Mouse (Mus musculus) cerebellum, adult (tissue): ENCODE data around the gene Enpp6.
"Not testable (repeated sequence)": the region's sequence is repeated elsewhere in the genome, so short reads cannot be mapped to it uniquely, and the experiment has no call there.

Experiments used
- ATAC-seq: cut with Nextera tagmentation; 2 replicates; pipeline ENCODE4 v1.9.2; 2017; ENCODE audit warnings: mild to moderate bottlenecking, moderate library complexity, mixed read lengths; ENCODE audit not compliant: insufficient number of reproducible peaks, low FRiP score, low TSS enrichment

The Enpp6 gene

GRCm38 (mm10) chr8:46992579-46992978, 5.9 kb downstream of the Enpp6 start:
- no peak for ATAC-seq

- ATAC-seq = no peak
These were observed 9.4 kb downstream of the Enpp6 start for GRCm38 (mm10) chr8:46995931-46996664.

GRCm38 (mm10) chr8:47005676-47006075, 19.0 kb downstream of the Enpp6 start:
- no peak for ATAC-seq

- ATAC-seq = no peak
These were observed 20.1 kb downstream of the Enpp6 start for GRCm38 (mm10) chr8:47006785-47007184.

GRCm38 (mm10) chr8:47008220-47008773, 21.6 kb downstream of the Enpp6 start:
- no peak for ATAC-seq

- ATAC-seq = peak; percentile 84
These were observed 29.7 kb downstream of the Enpp6 start for GRCm38 (mm10) chr8:47016268-47016946.

- ATAC-seq = no peak
These were observed 34.5 kb downstream of the Enpp6 start for GRCm38 (mm10) chr8:47021135-47021555.

- ATAC-seq = no peak
These were observed 37.9 kb downstream of the Enpp6 start for GRCm38 (mm10) chr8:47024612-47025011.

GRCm38 (mm10) chr8:47026841-47027490, 40.3 kb downstream of the Enpp6 start:
- no peak for ATAC-seq

- ATAC-seq = no peak
These were observed 41.8 kb downstream of the Enpp6 start for GRCm38 (mm10) chr8:47028474-47028873.

GRCm38 (mm10) chr8:47030321-47030720, 43.6 kb downstream of the Enpp6 start:
- ATAC-seq = no peak

GRCm38 (mm10) chr8:47032081-47032480, 45.4 kb downstream of the Enpp6 start:
- ATAC-seq = no peak

GRCm38 (mm10) chr8:47033976-47034375, 47.3 kb downstream of the Enpp6 start:
- ATAC-seq = no peak

GRCm38 (mm10) chr8:47036501-47036900, 49.8 kb downstream of the Enpp6 start:
- no peak for ATAC-seq

GRCm38 (mm10) chr8:47037405-47037804, 50.7 kb downstream of the Enpp6 start:
- ATAC-seq = no peak

- ATAC-seq = not testable (repeated sequence)
These were observed 53.5 kb downstream of the Enpp6 start for GRCm38 (mm10) chr8:47040215-47040614.

- ATAC-seq = no peak
These were observed 59.7 kb downstream of the Enpp6 start for GRCm38 (mm10) chr8:47046340-47046739.

- ATAC-seq = no peak
These were observed 60.5 kb downstream of the Enpp6 start for GRCm38 (mm10) chr8:47047146-47047545.

- ATAC-seq = no peak
These were observed 61.9 kb downstream of the Enpp6 start for GRCm38 (mm10) chr8:47048584-47048983.

- no peak for ATAC-seq
These were observed 66.0 kb downstream of the Enpp6 start for GRCm38 (mm10) chr8:47052643-47053042.

GRCm38 (mm10) chr8:47056086-47056485, 69.4 kb downstream of the Enpp6 start:
- no peak for ATAC-seq
